Mouse (Mus musculus) midbrain, embryonic 14.5 days (tissue): ENCODE measurements at regions not wholly inside any gene's neighbourhood (a gene's known extent, or its start where the extent isn't known, plus 50 kb on each side); places are given as distances from the start of the nearest gene placed in this dataset.
"Not testable (repeated sequence)": the region's sequence is repeated elsewhere in the genome, so short reads cannot be mapped to it uniquely, and the experiment has no call there.

ENCODE experiments used
- ATAC-seq: fragments of 200-750 bp; cut with Nextera tagmentation; 2 replicates; pipeline ENCODE4 v1.8.0; 2017; ENCODE audit warnings: moderate number of reproducible peaks, moderate library complexity; ENCODE audit not compliant: low FRiP score, low TSS enrichment
- DNase-seq: peaks from one replicate; pipeline ENCODE4 v3.0.0-alpha.2; 2015
- H3K27ac ChIP-seq: fragments of 300-500 bp; sonication (generic); replicated peaks from 2 replicates; pipeline ENCODE4 v1.5.1; 2014; ENCODE audit warnings: mild to moderate bottlenecking, low read depth, low read length, moderate library complexity
- H3K27me3 ChIP-seq: fragments of 300-500 bp; sonication (generic); 2 replicates; pipeline ENCODE4 v1.6.1; 2014; ENCODE audit warnings: low read length, control low read depth, mixed read lengths; ENCODE audit not compliant: control insufficient read depth, insufficient read depth
- H3K36me3 ChIP-seq: fragments of 300-500 bp; sonication (generic); 2 replicates; pipeline ENCODE4 v1.6.1; 2014; ENCODE audit warnings: low read length, control low read depth; ENCODE audit not compliant: control insufficient read depth, insufficient read depth
- H3K4me1 ChIP-seq: fragments of 300-500 bp; sonication (generic); 2 replicates; pipeline ENCODE4 v1.6.1; 2014; ENCODE audit warnings: mild to moderate bottlenecking, antibody characterized with exemption, low read length, control low read depth; ENCODE audit not compliant: control insufficient read depth, insufficient read depth
- H3K4me2 ChIP-seq: fragments of 300-500 bp; sonication (generic); 2 replicates; pipeline ENCODE4 v1.6.1; 2014; ENCODE audit warnings: mild to moderate bottlenecking, low read length, moderate library complexity
- H3K4me3 ChIP-seq: fragments of 300-500 bp; sonication (generic); replicated peaks from 2 replicates; pipeline ENCODE4 v1.5.1; 2014; ENCODE audit warnings: low read depth, low read length
- H3K9ac ChIP-seq: fragments of 300-500 bp; sonication (generic); replicated peaks from 2 replicates; pipeline ENCODE4 v1.6.1; 2014; ENCODE audit warnings: mild to moderate bottlenecking, low read length, moderate library complexity
- H3K9me3 ChIP-seq: fragments of 300-500 bp; sonication (generic); 2 replicates; pipeline ENCODE4 v1.6.1; 2016; ENCODE audit warnings: low read length, control low read depth, mixed read lengths; ENCODE audit not compliant: control insufficient read depth
- WGBS: fragments of 180-500 bp; shearing (Covaris S2); extraction: QIAGEN DNeasy Blood & Tissue Kit; methylation state at CpG from one replicate; pipeline ENCODE4 v1.1.7; 2014; 5-methylcytosine and 5-hydroxymethylcytosine counted together

DNA sequence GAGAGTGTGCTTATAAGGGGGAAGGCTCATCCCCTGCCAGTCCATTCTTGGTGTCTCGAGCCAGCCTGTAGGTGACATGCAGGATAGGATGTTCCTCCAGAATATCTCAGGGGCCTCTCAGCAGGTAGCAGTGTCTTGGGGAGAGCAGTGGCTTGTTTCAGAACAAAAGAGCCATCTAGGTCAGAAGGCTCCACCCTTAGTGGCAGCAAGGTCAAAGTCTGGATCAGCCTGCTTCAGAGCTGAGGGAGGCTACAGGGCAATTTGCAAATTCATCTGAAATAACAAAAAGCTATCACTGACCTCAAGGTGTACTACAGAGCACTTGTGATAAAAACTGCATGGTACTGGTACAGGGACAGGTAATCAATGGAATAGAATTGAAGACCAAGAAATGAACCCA lies 1679.5 kb downstream of the Stim2 start:
- DNase-seq, H3K36me3 ChIP-seq, H3K9me3 ChIP-seq, H3K27me3 ChIP-seq, H3K4me2 ChIP-seq, H3K27ac ChIP-seq, H3K4me3 ChIP-seq, ATAC-seq, H3K9ac ChIP-seq, H3K4me1 ChIP-seq: not testable (repeated sequence)
- WGBS: 76% methylated on average over 1 of the region's 1 CpGs

DNA sequence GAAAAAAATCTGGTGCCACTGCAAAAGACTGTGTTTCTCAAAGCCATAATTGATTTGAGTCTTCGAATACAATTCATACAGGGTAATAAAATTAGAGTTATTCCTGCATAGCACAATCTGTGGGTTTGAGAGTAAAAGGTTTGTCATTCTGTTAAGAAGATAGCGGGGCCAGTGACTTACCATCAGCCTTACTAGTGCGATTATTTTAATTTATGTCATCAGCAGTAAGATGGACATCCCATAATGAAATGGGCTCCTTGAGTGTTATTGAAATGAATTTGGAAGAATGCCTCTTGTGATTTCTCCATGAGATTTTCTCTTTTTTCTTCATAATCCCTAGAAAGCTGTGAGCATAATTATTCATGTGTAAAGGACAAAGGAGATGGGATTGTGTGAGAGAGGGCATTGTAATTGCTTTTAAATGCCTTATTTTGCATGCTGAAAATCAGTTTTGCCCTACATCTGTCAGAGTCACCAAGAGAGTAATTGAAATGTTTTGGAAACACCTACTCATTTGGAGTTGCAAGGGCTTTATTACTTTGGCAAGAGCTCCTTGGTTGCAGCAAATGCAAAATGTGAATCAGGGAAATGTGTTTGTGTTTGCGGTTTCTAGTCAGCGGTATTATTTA lies 1692.9 kb downstream of the Stim2 start:
- no peaks in the 10 kb centered on the region for H3K4me1 ChIP-seq
- no peak overlapping the region for H3K4me2 ChIP-seq
- 55% methylated on average over 5 of the region's 5 CpGs for WGBS
- no peak overlapping the region for H3K27ac ChIP-seq
- H3K4me3 ChIP-seq: no peak overlapping the region
- ATAC-seq (peak; percentile 50; the same call in 1 of the 2 replicates), DNase-seq (peak; percentile 42)
- H3K27me3 ChIP-seq: no peaks in the 10 kb centered on the region
- H3K9ac ChIP-seq: no peak overlapping the region
- no peaks in the 10 kb centered on the region for H3K9me3 ChIP-seq
- no peaks in the 10 kb centered on the region for H3K36me3 ChIP-seq

DNA sequence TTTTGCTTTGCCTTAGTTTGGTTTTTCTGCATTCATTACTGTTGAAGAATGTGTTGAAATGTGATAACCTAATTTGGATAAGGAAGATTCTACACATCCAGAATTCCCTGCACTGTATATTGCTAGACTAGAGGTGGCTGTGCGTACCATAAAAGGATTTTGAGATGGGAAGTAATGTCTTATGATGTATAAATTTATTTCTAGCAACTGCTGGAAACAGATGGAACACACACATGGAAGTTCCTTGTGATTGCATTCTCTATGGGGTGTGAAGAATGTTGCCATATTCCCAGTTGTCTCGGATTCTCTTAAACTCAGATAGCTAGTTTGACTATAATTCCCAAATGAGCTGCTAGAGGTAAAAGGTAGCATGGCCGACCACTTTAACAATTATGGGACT lies 1706.2 kb downstream of the Stim2 start:
- no peak overlapping the region for H3K4me3 ChIP-seq
- H3K4me1 ChIP-seq: no peaks in the 10 kb centered on the region
- no peak overlapping the region for H3K9ac ChIP-seq
- H3K27ac ChIP-seq: no peak overlapping the region
- DNase-seq: no peak
- WGBS: 83% methylated on average over 3 of the region's 3 CpGs
- no peaks in the 10 kb centered on the region for H3K9me3 ChIP-seq
- no peak overlapping the region for H3K4me2 ChIP-seq
- no peak for ATAC-seq
- no peaks in the 10 kb centered on the region for H3K36me3 ChIP-seq
- no peaks in the 10 kb centered on the region for H3K27me3 ChIP-seq

DNA sequence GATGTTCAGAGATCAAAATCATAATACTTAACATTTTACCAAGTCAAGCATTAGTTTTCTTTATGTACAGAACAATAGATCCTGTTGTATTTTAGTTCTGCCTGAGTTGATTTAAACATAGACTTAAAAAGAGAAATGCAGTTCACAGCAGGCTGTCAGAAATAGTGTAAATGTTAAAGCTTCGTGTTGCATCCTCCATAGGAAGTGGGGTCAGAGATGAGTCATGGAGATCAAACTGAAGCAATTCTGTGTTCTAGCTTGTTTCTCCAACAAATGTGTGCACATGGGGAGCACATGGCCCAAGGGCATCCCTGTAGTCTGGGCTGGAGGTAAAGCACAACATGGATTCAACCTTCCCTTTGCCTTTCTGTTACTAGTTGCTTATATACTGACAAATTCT lies 1713.5 kb downstream of the Stim2 start:
- Histone ChIP-seq H3K27me3 (no peaks in the 10 kb centered on the region), H3K4me1 (no peaks in the 10 kb centered on the region), H3K4me2 (no peak overlapping the region), H3K9me3 (no peaks in the 10 kb centered on the region), H3K9ac (no peak overlapping the region), H3K27ac (no peak overlapping the region), H3K36me3 (no peaks in the 10 kb centered on the region), H3K4me3 (no peak overlapping the region)
- WGBS: 48% methylated on average over 1 of the region's 1 CpGs
- ATAC-seq (no peak), DNase-seq (no peak)

DNA sequence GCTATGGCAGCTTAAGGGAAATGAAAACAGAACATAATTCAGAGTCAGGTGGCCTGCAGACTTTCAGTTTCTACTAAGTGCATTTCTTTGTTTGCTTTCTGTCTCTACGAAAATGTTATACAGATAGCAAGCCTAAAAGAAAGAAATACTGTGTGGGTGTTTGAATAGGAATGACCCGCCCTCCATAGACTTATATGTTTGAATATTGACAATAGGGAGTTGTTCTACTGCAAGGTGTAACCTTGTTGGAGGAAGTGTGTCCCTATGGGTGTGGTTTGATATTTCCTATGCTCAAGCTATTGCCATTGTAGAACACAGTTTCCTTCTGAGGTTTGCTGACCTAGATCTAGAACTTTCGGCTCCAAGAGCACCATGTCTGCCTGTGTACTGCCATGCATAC lies 1736.8 kb downstream of the Stim2 start:
- WGBS: 88% methylated on average over 3 of the region's 3 CpGs
- ATAC-seq: no peak
- no peak for DNase-seq
- no peaks in the 10 kb centered on the region for H3K9me3 ChIP-seq
- no peaks in the 10 kb centered on the region for H3K36me3 ChIP-seq
- H3K9ac ChIP-seq: no peak overlapping the region
- H3K27me3 ChIP-seq: no peaks in the 10 kb centered on the region
- no peak overlapping the region for H3K4me3 ChIP-seq
- H3K27ac ChIP-seq: no peak overlapping the region
- no peaks in the 10 kb centered on the region for H3K4me1 ChIP-seq
- no peak overlapping the region for H3K4me2 ChIP-seq

DNA sequence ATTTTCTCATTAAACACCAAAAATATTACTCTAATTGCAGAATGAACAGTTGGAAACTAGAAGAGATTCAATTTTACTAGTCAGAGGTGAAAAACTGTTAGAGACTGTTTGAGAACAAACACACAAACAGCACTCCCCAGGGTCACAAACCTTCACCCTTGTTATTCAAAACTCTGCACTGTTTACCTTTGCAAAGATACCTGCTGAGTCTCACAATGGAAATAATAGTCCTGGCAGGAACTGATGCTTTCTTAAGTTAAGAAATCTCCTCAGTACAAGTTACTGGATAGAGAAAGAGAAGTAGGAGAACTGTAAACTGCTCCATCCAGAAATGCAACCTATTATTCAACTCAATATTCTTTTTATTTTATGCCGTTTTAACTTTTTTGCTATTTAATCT lies 1763.5 kb downstream of the Stim2 start:
- Histone ChIP-seq H3K4me2 (no peak overlapping the region), H3K9me3 (no peaks in the 10 kb centered on the region), H3K36me3 (no peaks in the 10 kb centered on the region), H3K9ac (no peak overlapping the region), H3K27me3 (no peaks in the 10 kb centered on the region), H3K4me3 (no peak overlapping the region), H3K4me1 (no peaks in the 10 kb centered on the region), H3K27ac (no peak overlapping the region)
- no peak for ATAC-seq
- DNase-seq: no peak
- WGBS: 91% methylated on average over 1 of the region's 1 CpGs

DNA sequence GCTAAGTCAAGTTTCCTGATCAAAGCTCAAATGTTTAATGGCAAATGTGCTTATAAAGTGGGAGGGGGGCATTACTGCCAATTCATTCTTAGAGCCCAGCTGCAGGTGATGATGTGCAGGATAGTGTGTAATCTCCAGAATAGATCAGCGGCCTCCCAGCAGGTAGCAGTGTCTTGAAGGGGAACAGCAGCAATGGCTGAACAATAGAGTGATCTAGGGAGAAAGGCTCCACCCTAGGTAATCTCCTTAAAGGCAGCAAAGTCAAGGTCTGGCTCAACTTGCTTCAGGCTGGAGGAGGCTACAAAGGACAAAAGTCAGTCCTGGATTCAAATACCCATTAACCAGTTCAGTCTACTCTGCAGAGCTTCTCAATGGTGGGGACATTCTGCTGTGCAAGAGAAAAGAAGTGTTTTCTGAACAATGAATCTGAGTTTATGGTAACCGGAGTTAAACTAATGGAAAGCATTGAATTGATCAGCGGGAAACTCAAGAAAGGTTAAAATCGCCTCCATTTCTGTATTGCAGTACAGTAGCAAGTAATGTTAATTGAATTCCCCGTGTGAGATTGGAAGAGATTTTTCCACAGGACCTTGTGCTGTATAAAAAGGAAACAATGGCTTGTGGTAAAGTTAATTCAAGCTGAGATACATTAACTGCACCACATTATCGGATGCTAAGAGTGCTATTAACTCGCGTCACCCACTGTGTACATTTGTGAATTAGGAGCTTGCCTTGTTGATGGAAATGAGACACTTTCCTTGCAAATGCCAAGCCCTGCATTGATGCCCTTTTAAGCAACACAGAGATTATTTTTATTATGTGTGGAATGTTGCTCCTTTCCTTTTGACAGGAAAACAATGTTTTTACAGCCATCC lies 1793.7 kb downstream of the Stim2 start:
- WGBS: 49% methylated on average over 8 of the region's 8 CpGs
- no peak overlapping the region for H3K9ac ChIP-seq

DNA sequence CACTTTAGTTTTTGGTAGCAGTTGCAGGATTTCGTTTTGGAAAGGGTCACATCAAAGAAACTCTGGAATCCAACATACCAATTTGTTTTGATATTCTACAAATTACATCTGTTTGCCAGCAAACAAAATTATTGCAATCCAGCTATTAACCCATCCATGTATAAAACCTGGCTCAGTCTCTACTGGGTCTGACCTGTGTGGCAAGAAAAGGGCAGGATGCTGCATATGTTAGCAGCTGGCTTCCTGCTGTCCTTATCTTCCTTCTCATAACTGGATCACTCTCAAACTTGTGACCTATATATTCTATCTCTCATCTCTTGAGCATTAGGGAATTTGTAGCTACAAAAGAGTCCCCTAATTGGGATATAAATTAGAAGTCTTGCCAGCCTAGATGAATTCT lies 1794.4 kb downstream of the Stim2 start:
- no peak overlapping the region for H3K4me2 ChIP-seq
- H3K4me3 ChIP-seq: no peak overlapping the region
- H3K27me3 ChIP-seq: no peaks in the 10 kb centered on the region
- no peaks in the 10 kb centered on the region for H3K9me3 ChIP-seq
- H3K9ac ChIP-seq: no peak overlapping the region
- ATAC-seq (no peak), DNase-seq (no peak)
- H3K36me3 ChIP-seq: no peaks in the 10 kb centered on the region
- 73% methylated on average over 1 of the region's 1 CpGs for WGBS
- H3K4me1 ChIP-seq: no peaks in the 10 kb centered on the region
- H3K27ac ChIP-seq: no peak overlapping the region

More for the DNA sequence above, 1793.7 kb downstream of the Stim2 start:
- Histone ChIP-seq H3K27me3 (no peaks in the 10 kb centered on the region), H3K27ac (no peak overlapping the region), H3K9me3 (no peaks in the 10 kb centered on the region), H3K4me2 (no peak overlapping the region), H3K4me1 (no peaks in the 10 kb centered on the region), H3K36me3 (no peaks in the 10 kb centered on the region), H3K4me3 (no peak overlapping the region)
- ATAC-seq: no peak
- no peak for DNase-seq
